Mouse (Mus musculus) kidney, adult 11 months (tissue): ENCODE measurements around the gene Toe1.
A peak's percentile ranks its signal among the peaks of the same experiment; 100 is the strongest.
"Not testable (repeated sequence)": the region's sequence is repeated elsewhere in the genome, so short reads cannot be mapped to it uniquely, and the experiment has no call there.

ENCODE experiments used
- DNase-seq: peaks from one replicate; pipeline ENCODE4 v3.0.0; 2022

Toe1 gene

GRCm38 (mm10) chr4:116807197-116808129, at the start of gene Toe1, which contains the start of gene Mutyh:
Gene Toe1, minus strand, starts transcription at chr4:116807640.
Gene Mutyh, plus strand, starts transcription at chr4:116807723.
- peak; percentile 94 for DNase-seq

- DNase-seq, result no peak
Measured at GRCm38 (mm10) chr4:116857203-116857602, 49.8 kb upstream of the Toe1 start.

GRCm38 (mm10) chr4:116854286-116854685, 46.8 kb upstream of the Toe1 start:
- DNase-seq, result no peak

GRCm38 (mm10) chr4:116849901-116850300, 42.5 kb upstream of the Toe1 start:
- no peak for DNase-seq

GRCm38 (mm10) chr4:116844324-116844723, 36.9 kb upstream of the Toe1 start:
- no peak for DNase-seq

GRCm38 (mm10) chr4:116840841-116841240, 33.4 kb upstream of the Toe1 start:
- no peak for DNase-seq

- not testable (repeated sequence) for DNase-seq
Measured at GRCm38 (mm10) chr4:116840096-116840495, 32.7 kb upstream of the Toe1 start.

GRCm38 (mm10) chr4:116838999-116839398, 31.6 kb upstream of the Toe1 start:
- peak; percentile 68 for DNase-seq

- no peak for DNase-seq
Measured at GRCm38 (mm10) chr4:116830070-116830368, 22.6 kb upstream of the Toe1 start.

GRCm38 (mm10) chr4:116829364-116830069, 22.1 kb upstream of the Toe1 start:
- DNase-seq, result no peak

GRCm38 (mm10) chr4:116827819-116828218, 20.4 kb upstream of the Toe1 start:
- DNase-seq, result peak; percentile 40

GRCm38 (mm10) chr4:116824541-116825004, 17.1 kb upstream of the Toe1 start:
- DNase-seq, result peak; percentile 83

- no peak for DNase-seq
Measured at GRCm38 (mm10) chr4:116821694-116822016, 14.2 kb upstream of the Toe1 start, which contains the start of gene Hpdl. Gene Hpdl, minus strand, starts transcription at chr4:116821707.

- DNase-seq, result peak; percentile 96
Measured at GRCm38 (mm10) chr4:116820902-116821693, 13.7 kb upstream of the Toe1 start.

- no peak for DNase-seq
Measured at GRCm38 (mm10) chr4:116819968-116820901, 12.8 kb upstream of the Toe1 start.

GRCm38 (mm10) chr4:116817486-116817885, 10.0 kb upstream of the Toe1 start:
- DNase-seq, result no peak

GRCm38 (mm10) chr4:116815276-116815675, 7.8 kb upstream of the Toe1 start:
- no peak for DNase-seq

GRCm38 (mm10) chr4:116811012-116811411, 3.6 kb upstream of the Toe1 start:
- DNase-seq, result no peak

- DNase-seq, result no peak
Measured at GRCm38 (mm10) chr4:116799901-116800300, 7.5 kb downstream of the Toe1 start.

- peak; percentile 68 for DNase-seq
Measured at GRCm38 (mm10) chr4:116796442-116797110, 10.9 kb downstream of the Toe1 start.

- DNase-seq, result no peak
Measured at GRCm38 (mm10) chr4:116794273-116794672, 13.2 kb downstream of the Toe1 start.
